Mouse (Mus musculus) CH12.LX (cell line): ENCODE measurements around the gene Olfr773. TPM values are rescaled to one million over a fixed set of nuclear protein-coding genes. Genes with fewer than 3 reads are reported as not detected.
"Not testable (repeated sequence)": the region's sequence is repeated elsewhere in the genome, so short reads cannot be mapped to it uniquely, and the experiment has no call there.

Source experiments
- DNase-seq: peaks from one replicate; pipeline ENCODE4 v3.0.0-alpha.2; 2013; ENCODE audit errors: extremely low read depth
- H3K27ac ChIP-seq: 2 replicates; pipeline ENCODE4 v1.5.1; 2012; ENCODE audit warnings: low read depth, mild to moderate bottlenecking, control low read depth, moderate library complexity; ENCODE audit not compliant: insufficient read depth
- H3K27me3 ChIP-seq: replicated peaks from 2 replicates; pipeline ENCODE3; 2012; ENCODE audit warnings: inconsistent platforms
- H3K36me3 ChIP-seq, 2 experiments: replicated peaks in 1 of 2; 2 replicates each; pipeline versions ENCODE3 to v1.6.1; 2012; ENCODE audit warnings: inconsistent platforms in 1 of 2, low read length in 1 of 2, mild to moderate bottlenecking in 1 of 2, mixed read lengths in 1 of 2, moderate library complexity in 1 of 2; ENCODE audit not compliant: control insufficient read depth in 1 of 2, insufficient read depth in 1 of 2
- H3K4me1 ChIP-seq, 2 experiments: 2 replicates each; pipeline ENCODE4 v1.6.1; 2012; ENCODE audit warnings: inconsistent platforms in 1 of 2, moderate library complexity in 1 of 2; ENCODE audit not compliant: insufficient read depth in 2 of 2, control insufficient read depth in 1 of 2
- H3K4me2 ChIP-seq: 2 replicates; pipeline ENCODE4 v1.6.1; 2012; ENCODE audit warnings: low read depth, mild to moderate bottlenecking, control low read depth; ENCODE audit not compliant: poor library complexity, insufficient read depth, severe bottlenecking
- H3K4me3 ChIP-seq, 3 experiments: fragments of 150-350 bp in 1 of 3; sonication (generic) in 1 of 3; replicated peaks in 1 of 3; 2 replicates each; pipeline versions ENCODE3 to v1.5.1; 2011 to 2012; ENCODE audit warnings: low read depth in 2 of 3, low read length in 2 of 3, mild to moderate bottlenecking in 2 of 3, moderate library complexity in 2 of 3, control low read depth in 1 of 3, improper control_type of control experiment in 1 of 3, inconsistent platforms in 1 of 3, mixed read lengths in 1 of 3; ENCODE audit not compliant: poor library complexity in 1 of 3
- H3K79me2 ChIP-seq: replicated peaks from 2 replicates; pipeline ENCODE4 v1.6.1; 2012; ENCODE audit warnings: mild to moderate bottlenecking, moderate library complexity; ENCODE audit not compliant: control insufficient read depth, poor library complexity, insufficient read depth, severe bottlenecking; ENCODE audit errors: extremely low read depth
- H3K9ac ChIP-seq: 2 replicates; pipeline ENCODE4 v1.6.1; 2012; ENCODE audit warnings: low read depth, mild to moderate bottlenecking, control low read depth, moderate library complexity; ENCODE audit not compliant: insufficient read depth
- H3K9me3 ChIP-seq: replicated peaks from 2 replicates; pipeline ENCODE3; 2012; ENCODE audit warnings: low read length, inconsistent platforms, mixed read lengths
- BHLHE40 ChIP-seq: IDR thresholded peaks from 2 replicates; pipeline ENCODE4 v1.6.1; 2011; ENCODE audit warnings: mild to moderate bottlenecking, low read depth, low read length, improper control_type of control experiment
- E2F4 ChIP-seq: IDR thresholded peaks from 2 replicates; pipeline ENCODE4 v1.6.1; 2011; ENCODE audit warnings: low read depth, low read length, improper control_type of control experiment; ENCODE audit not compliant: insufficient replicate concordance
- ELF1 ChIP-seq: IDR thresholded peaks from 2 replicates; pipeline ENCODE4 v1.6.1; 2014; ENCODE audit warnings: low read depth, mild to moderate bottlenecking, inconsistent platforms, low read length, improper control_type of control experiment
- EP300 ChIP-seq: IDR thresholded peaks from 2 replicates; pipeline ENCODE4 v1.6.1; 2011; ENCODE audit warnings: low read length, improper control_type of control experiment
- ETS1 ChIP-seq: conservative IDR thresholded peaks from 2 replicates; pipeline ENCODE4 v1.6.1; 2012; ENCODE audit warnings: low read depth, mild to moderate bottlenecking, inconsistent platforms, low read length, improper control_type of control experiment, moderate library complexity
- JUN ChIP-seq: IDR thresholded peaks from 2 replicates; pipeline ENCODE4 v1.6.1; 2011; ENCODE audit warnings: low read depth, mild to moderate bottlenecking, low read length, improper control_type of control experiment, moderate library complexity; ENCODE audit not compliant: insufficient read depth
- JUND ChIP-seq: conservative IDR thresholded peaks from 2 replicates; pipeline ENCODE4 v1.6.1; 2011; ENCODE audit warnings: low read depth, low read length, improper control_type of control experiment
- MAX ChIP-seq: IDR thresholded peaks from 2 replicates; pipeline ENCODE4 v1.6.1; 2011; ENCODE audit warnings: low read length, improper control_type of control experiment
- MAZ ChIP-seq: IDR thresholded peaks from 2 replicates; pipeline ENCODE4 v1.6.1; 2012; ENCODE audit warnings: low read depth, mild to moderate bottlenecking, inconsistent platforms, low read length, improper control_type of control experiment, moderate library complexity
- MEF2A ChIP-seq: IDR thresholded peaks from 2 replicates; pipeline ENCODE4 v1.6.1; 2014; ENCODE audit warnings: low read depth, mild to moderate bottlenecking, inconsistent platforms, low read length, improper control_type of control experiment, borderline replicate concordance
- MXI1 ChIP-seq: IDR thresholded peaks from 2 replicates; pipeline ENCODE4 v1.6.1; 2011; ENCODE audit warnings: mild to moderate bottlenecking, low read depth, low read length, improper control_type of control experiment
- MYC ChIP-seq: IDR thresholded peaks from 2 replicates; pipeline ENCODE4 v1.6.1; 2011; ENCODE audit warnings: low read depth, mild to moderate bottlenecking, improper control_type of control experiment, low read length
- POLR2A ChIP-seq: IDR thresholded peaks from 2 replicates; pipeline ENCODE4 v1.6.1; 2011; ENCODE audit warnings: low read depth, mild to moderate bottlenecking, improper control_type of control experiment, low read length
- POLR2AphosphoS2 ChIP-seq: IDR thresholded peaks from 2 replicates; pipeline ENCODE4 v1.6.1; 2011; ENCODE audit warnings: low read depth, low read length, improper control_type of control experiment
- RAD21 ChIP-seq: IDR thresholded peaks from 2 replicates; pipeline ENCODE4 v1.6.1; 2011; ENCODE audit warnings: low read depth, mild to moderate bottlenecking, low read length, improper control_type of control experiment, moderate library complexity
- SIN3A ChIP-seq: IDR thresholded peaks from 2 replicates; pipeline ENCODE4 v1.6.1; 2012; ENCODE audit warnings: low read length, improper control_type of control experiment, inconsistent platforms
- UBTF ChIP-seq: IDR thresholded peaks from 2 replicates; pipeline ENCODE4 v1.6.1; 2012; ENCODE audit warnings: low read depth, mild to moderate bottlenecking, inconsistent platforms, low read length, improper control_type of control experiment, moderate library complexity
- ZKSCAN1 ChIP-seq: IDR thresholded peaks from 2 replicates; pipeline ENCODE4 v1.6.1; 2012; ENCODE audit warnings: low read depth, inconsistent platforms, low read length, improper control_type of control experiment, borderline replicate concordance
- dilution Hi-C: fragments of 300-500 bp; cut with MboI; formaldehyde crosslinking; loops from 2 replicates; pipeline ENCODE4 v1.14.3; 2020; ENCODE audit warnings: low sequenced_read_pairs; ENCODE audit not compliant: extremely low pct_unique_long_range_greater_than_20kb, extremely low pct_ligation_motif_present
- in situ Hi-C: fragments of 300-500 bp; cut with MboI; formaldehyde crosslinking; loops from 3 replicates; pipeline ENCODE4 v1.14.3; 2019; ENCODE audit warnings: low sequenced_read_pairs, low pct_ligation_motif_present, low pct_unique_long_range_greater_than_20kb, mixed read lengths
- polyA plus RNA-seq: library from polyadenylated mRNA; unstranded; fragments of >175 nt; gene quantifications from 2 replicates; pipeline ENCODE4 v1.2.1, GENCODE M21; 2012; ENCODE audit warnings: low read depth; ENCODE audit not compliant: insufficient read length
- total RNA-seq, 2 experiments: library from RNA; depleted of rRNA; stranded (reverse); fragments of 300-350 nt in 1 of 2; fragments of >200 nt in 1 of 2; gene quantifications; 2 replicates each; pipeline ENCODE4 v1.2.3; 2012 to 2014

Olfr773 gene
- total and polyA plus RNA-seq, 3 experiments, result not detected

- in situ Hi-C loops, result no loop called here
- Histone ChIP-seq H3K4me3 (no peak overlapping the region), H3K27me3 (no peaks in the 10 kb centered on the region)
These were observed 43.5 kb upstream of the Olfr773 start for GRCm38 (mm10) chr10:129230737-129231136.

GRCm38 (mm10) chr10:129177821-129178220 lies 9.4 kb downstream of the Olfr773 start, which contains the start of gene Olfr772:
TSS of gene Olfr772 (minus strand) at chr10:129177921.
- H3K4me3 ChIP-seq, H3K9me3 ChIP-seq, H3K9ac ChIP-seq, H3K4me1 ChIP-seq, H3K27ac ChIP-seq, DNase-seq, H3K36me3 ChIP-seq, in situ Hi-C loops, H3K4me2 ChIP-seq, H3K79me2 ChIP-seq, H3K27me3 ChIP-seq, dilution Hi-C loops: not testable (repeated sequence)

More at GRCm38 (mm10) chr10:129230737-129231136, 43.5 kb upstream of the Olfr773 start:
- no peaks in the 10 kb centered on the region for H3K36me3 ChIP-seq
- H3K79me2 ChIP-seq, result no peaks in the 10 kb centered on the region
- H3K27ac ChIP-seq, result no peak overlapping the region
- dilution Hi-C loops, result no loop called here
- H3K9ac ChIP-seq, result no peak overlapping the region
- no peak overlapping the region for H3K4me2 ChIP-seq
- no peak for DNase-seq
- no peaks in the 10 kb centered on the region for H3K9me3 ChIP-seq
- TF ChIP-seq MEF2A (no peak), BHLHE40 (no peak), MAX (no peak), MXI1 (no peak), RAD21 (no peak), MAZ (no peak), UBTF (no peak), E2F4 (no peak), POLR2AphosphoS2 (no peak), JUN (no peak), POLR2A (no peak), ZKSCAN1 (no peak), EP300 (no peak), ELF1 (no peak), JUND (no peak), ETS1 (no peak), SIN3A (no peak), MYC (no peak)
- TF ChIP-seq, all 38 proteins: peak for 0
- H3K4me1 ChIP-seq, result no peaks in the 10 kb centered on the region
